Mouse (Mus musculus): ENCODE results near the gene Nlgn2. TPM values are rescaled to one million over a fixed set of nuclear protein-coding genes. Genes with fewer than 3 reads are reported as not detected.

Gene Nlgn2
- total and polyA plus RNA-seq, 3 experiments, result 0.20 to 1.3 (median 1.1) TPM

DNA sequence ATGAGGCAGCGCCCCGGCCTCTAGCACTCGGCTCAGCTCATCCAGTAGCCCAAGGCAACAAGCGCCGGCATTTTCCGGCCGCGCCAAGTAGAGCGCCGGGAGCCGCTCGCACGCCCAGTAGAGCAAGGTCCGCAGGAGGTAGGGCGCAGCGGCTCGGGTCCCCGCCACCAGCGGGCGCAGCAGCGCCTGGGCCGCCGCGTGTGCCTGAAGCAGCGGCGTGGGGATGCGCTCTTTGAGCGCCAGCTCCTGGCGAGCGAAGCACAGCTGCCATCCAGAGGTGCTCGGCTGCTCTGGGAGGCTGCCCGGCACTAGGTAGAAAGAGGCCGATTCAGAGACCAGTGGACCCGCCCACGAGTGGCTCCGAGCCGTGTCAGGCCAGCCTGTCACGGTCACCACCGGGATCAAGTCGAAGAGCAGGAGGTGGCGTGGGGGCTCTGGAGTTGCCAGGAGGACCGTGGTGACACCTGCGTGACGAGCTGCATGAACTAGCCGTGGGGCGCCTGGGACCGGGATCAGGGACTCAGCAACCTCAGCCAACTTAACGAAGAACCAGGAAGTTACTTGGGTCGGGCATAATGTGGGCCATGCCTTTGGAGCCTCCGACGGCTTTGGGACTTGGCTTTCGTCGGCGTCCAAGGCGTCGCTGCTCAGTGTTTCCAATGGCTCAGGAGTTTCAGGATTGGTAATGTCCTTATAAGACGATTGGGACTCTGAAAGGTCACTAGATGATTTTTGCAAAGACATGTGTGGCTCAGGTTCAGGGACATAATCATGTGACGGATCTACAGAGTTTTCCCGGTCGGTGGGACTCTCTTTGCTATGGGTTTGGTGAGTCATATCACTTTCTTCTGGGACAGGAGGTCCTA lies 33.6 kb downstream of the Nlgn2 start:
- Histone ChIP-seq H3K36me3 (replicated peaks in 1 of 2; ENCODE audit: control insufficient read depth in 1 of 2, insufficient read depth in 1 of 2, low read length in 1 of 2) (no peaks in the 10 kb centered on the region), H3K4me2 (ENCODE audit: insufficient read depth, low read depth, poor library complexity, severe bottlenecking) (peak overlapping the region; percentile 72), H3K27me3 (replicated peaks) (peaks cover 50% of the 10 kb centered on the region), H3K4me1 (ENCODE audit: control insufficient read depth in 1 of 2, insufficient read depth in 2 of 2) (peaks cover 11 to 38% of the 10 kb centered on the region in 2 experiments), H3K4me3 (replicated peaks in 1 of 3; ENCODE audit: low read depth in 2 of 3, low read length in 2 of 3, poor library complexity in 1 of 3) (peak overlapping the region; percentile 11 to 39 (median 31)), H3K9ac (ENCODE audit: insufficient read depth, low read depth) (peak overlapping the region; percentile 2; the same call in 1 of the 2 replicates), H3K27ac (ENCODE audit: insufficient read depth, low read depth) (no peak overlapping the region), H3K9me3 (replicated peaks; ENCODE audit: low read length) (peaks cover 24% of the 10 kb centered on the region), H3K79me2 (replicated peaks; ENCODE audit: control insufficient read depth, extremely low read depth, insufficient read depth, poor library complexity, severe bottlenecking) (no peaks in the 10 kb centered on the region)
- dilution Hi-C loops (cut with MboI; ENCODE audit: extremely low pct_ligation_motif_present, extremely low pct_unique_long_range_greater_than_20kb, low sequenced_read_pairs) (no loop called here), in situ Hi-C loops (cut with MboI; ENCODE audit: low pct_ligation_motif_present, low pct_unique_long_range_greater_than_20kb, low sequenced_read_pairs) (loop anchor here (5.0 kb wide), 1 partner anchor 73 kb away; the partner anchor contains the start of gene Tmem95)
- TF ChIP-seq BHLHE40 (IDR thresholded peaks at IDR 0.05; ENCODE audit: low read depth, low read length) (peak; percentile 53; the same call in 1 of the 2 replicates), MXI1 (IDR thresholded peaks at IDR 0.05; ENCODE audit: low read depth, low read length) (peak; percentile 88), ZC3H11A (IDR thresholded peaks at IDR 0.05; ENCODE audit: low read depth, low read length) (peak; percentile 49), MAZ (IDR thresholded peaks at IDR 0.05; ENCODE audit: low read depth, low read length) (no peak; the same call in 1 of the 2 replicates), ZKSCAN1 (IDR thresholded peaks at IDR 0.05; ENCODE audit: borderline replicate concordance, low read depth, low read length) (no peak), HCFC1 (IDR thresholded peaks at IDR 0.05; ENCODE audit: low read depth, low read length) (peak; percentile 43), ZNF384 (IDR thresholded peaks at IDR 0.05; ENCODE audit: low read depth, low read length) (no peak), EP300 (IDR thresholded peaks at IDR 0.05; ENCODE audit: low read length) (no peak), CHD1 (IDR thresholded peaks at IDR 0.05; ENCODE audit: low read depth, low read length) (no peak; the same call in 1 of the 2 replicates), RCOR1 (conservative IDR thresholded peaks at IDR 0.05; ENCODE audit: low read depth, low read length) (0 out of 2 replicates have a peak, but pooled peaks have one; percentile 29), JUN (IDR thresholded peaks at IDR 0.05; ENCODE audit: insufficient read depth, low read depth, low read length) (no peak), TCF12 (IDR thresholded peaks at IDR 0.05; ENCODE audit: low read depth, low read length) (peak; percentile 63), E2F4 (IDR thresholded peaks at IDR 0.05; ENCODE audit: insufficient replicate concordance, low read depth, low read length) (no peak), POLR2A (IDR thresholded peaks at IDR 0.05; ENCODE audit: low read depth, low read length) (peak; percentile 57), ELF1 (IDR thresholded peaks at IDR 0.05; ENCODE audit: low read depth, low read length) (peak; percentile 49), POLR2AphosphoS2 (IDR thresholded peaks at IDR 0.05; ENCODE audit: low read depth, low read length) (no peak), KAT2A (IDR thresholded peaks at IDR 0.05; ENCODE audit: insufficient replicate concordance, low read length) (no peak), RAD21 (IDR thresholded peaks at IDR 0.05; ENCODE audit: low read depth, low read length) (peak; percentile 87), TBP (conservative IDR thresholded peaks at IDR 0.05; ENCODE audit: low read depth, low read length) (no peak), SMC3 (IDR thresholded peaks at IDR 0.05; ENCODE audit: low read depth, low read length) (peak; percentile 95), NELFE (IDR thresholded peaks at IDR 0.05; ENCODE audit: low read depth, low read length) (peak; percentile 53; the same call in 1 of the 2 replicates), MEF2A (IDR thresholded peaks at IDR 0.05; ENCODE audit: borderline replicate concordance, low read depth, low read length) (peak; percentile 80; the same call in 1 of the 2 replicates), ZMIZ1 (IDR thresholded peaks at IDR 0.05; ENCODE audit: low read depth, low read length) (0 out of 2 replicates have a peak, but pooled peaks have one; percentile 43), PAX5 (IDR thresholded peaks at IDR 0.05; ENCODE audit: low read length) (no peak), USF1 (IDR thresholded peaks at IDR 0.05; ENCODE audit: low read depth, low read length) (no peak), NRF1 (IDR thresholded peaks at IDR 0.05; ENCODE audit: low read depth, low read length) (peak; percentile 58; the same call in 1 of the 2 replicates), UBTF (IDR thresholded peaks at IDR 0.05; ENCODE audit: low read depth, low read length) (peak; percentile 99), MAFK (IDR thresholded peaks at IDR 0.05; ENCODE audit: insufficient replicate concordance, low read length) (peak; percentile 20; the same call in 1 of the 2 replicates), CTCF (conservative IDR thresholded peaks at IDR 0.05 in 1 of 2, IDR thresholded peaks at IDR 0.05 in 1 of 2; ENCODE audit: low read depth in 2 of 2, low read length in 2 of 2) (peak in 1 of 2 experiments; percentile 98; a peak in 2 of 4 replicates), SIN3A (IDR thresholded peaks at IDR 0.05; ENCODE audit: low read length) (peak; percentile 60), GABPA (IDR thresholded peaks at IDR 0.05; ENCODE audit: insufficient replicate concordance, low read depth, low read length) (no peak), MYC (IDR thresholded peaks at IDR 0.05; ENCODE audit: low read depth, low read length) (peak; percentile 84; the same call in 1 of the 2 replicates), ETS1 (conservative IDR thresholded peaks at IDR 0.05; ENCODE audit: low read depth, low read length) (no peak), MAX (IDR thresholded peaks at IDR 0.05; ENCODE audit: low read length) (peak; percentile 89), IRF4 (IDR thresholded peaks at IDR 0.05; ENCODE audit: low read depth, low read length) (no peak; the same call in none of the 2 replicates)
- DNase-seq (ENCODE audit: extremely low read depth), result peak; percentile 72
